Mouse (Mus musculus): ENCODE data around the gene Epha4.

GRCm38 (mm10) chr1:77516203-77516991 lies 1.5 kb upstream of the Epha4 start:
- no peak for TF ChIP-seq USF1 (IDR thresholded peaks at IDR 0.05; ENCODE audit: low read depth, low read length)
- TF ChIP-seq POLR2A (IDR thresholded peaks at IDR 0.05; ENCODE audit: low read depth, low read length) = no peak
- no peak for TF ChIP-seq CHD2 (IDR thresholded peaks at IDR 0.05; ENCODE audit: low read length)
- no peak for TF ChIP-seq HCFC1 (IDR thresholded peaks at IDR 0.05; ENCODE audit: low read depth, low read length)
- TF ChIP-seq CTCF (conservative IDR thresholded peaks at IDR 0.05 in 1 of 2, IDR thresholded peaks at IDR 0.05 in 1 of 2; ENCODE audit: low read depth in 2 of 2, low read length in 2 of 2) = peak; percentile 55 to 84; a peak in 3 of 4 replicates
- TF ChIP-seq PAX5 (IDR thresholded peaks at IDR 0.05; ENCODE audit: low read length) = no peak
- peak; percentile 93 for TF ChIP-seq RAD21 (IDR thresholded peaks at IDR 0.05; ENCODE audit: low read depth, low read length)
